Mouse (Mus musculus) testis, adult 2 months (tissue): Measurements from ENCODE around the gene S100a6.

ENCODE experiments used
- CTCF ChIP-seq: fragments of 200-500 bp; IDR thresholded peaks from 2 replicates; pipeline ENCODE4 v1.5.1; 2012; ENCODE audit warnings: low read depth, mild to moderate bottlenecking, inconsistent platforms, low read length, moderate library complexity; ENCODE audit not compliant: control insufficient read depth, insufficient read depth, insufficient replicate concordance
- POLR2A ChIP-seq: fragments of 200-500 bp; IDR thresholded peaks from 2 replicates; pipeline ENCODE4 v1.6.1; 2012; ENCODE audit warnings: low read depth, mild to moderate bottlenecking, inconsistent platforms, low read length, moderate library complexity; ENCODE audit not compliant: control insufficient read depth

DNA sequence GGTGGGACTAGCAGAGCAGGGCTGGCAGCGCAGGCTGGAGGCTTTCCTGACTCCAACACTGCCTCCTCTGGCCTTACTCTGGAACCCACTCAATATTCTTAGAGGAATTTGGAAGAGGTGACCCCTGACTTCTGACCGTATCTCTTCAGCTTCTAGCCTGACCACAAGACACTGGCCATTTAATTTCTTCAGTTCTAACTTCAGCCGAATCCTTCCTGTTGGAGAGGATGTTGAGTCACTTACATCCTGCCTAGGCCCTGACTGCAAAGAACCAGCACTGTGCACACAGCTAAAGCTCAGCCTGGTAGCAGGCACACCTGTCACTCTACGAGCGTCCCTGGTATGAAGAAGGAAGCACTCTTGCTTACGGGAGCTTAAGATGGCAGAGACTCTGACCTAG, 23.3 kb upstream of the S100a6 start:
- TF ChIP-seq CTCF: no peak
- no peak for TF ChIP-seq POLR2A
